Mouse (Mus musculus) layer of hippocampus, postnatal 36 days (tissue): Measurements from ENCODE around the gene Slc41a3. TPM values are rescaled to one million over a fixed set of nuclear protein-coding genes. Genes with fewer than 3 reads are reported as not detected.
"Not testable (repeated sequence)": the region's sequence is repeated elsewhere in the genome, so short reads cannot be mapped to it uniquely, and the experiment has no call there.

Experiments used
- DNase-seq, 2 experiments: peaks; one replicate each; pipeline ENCODE4 v3.0.0; 2022
- total RNA-seq, 2 experiments: library from RNA; stranded (reverse); gene quantifications; 2 replicates each; pipeline ENCODE4 v1.2.3; 2021

Slc41a3 gene
- total RNA-seq, 2 experiments from 2014 or later = 3.3 to 4.1 TPM

DNA sequence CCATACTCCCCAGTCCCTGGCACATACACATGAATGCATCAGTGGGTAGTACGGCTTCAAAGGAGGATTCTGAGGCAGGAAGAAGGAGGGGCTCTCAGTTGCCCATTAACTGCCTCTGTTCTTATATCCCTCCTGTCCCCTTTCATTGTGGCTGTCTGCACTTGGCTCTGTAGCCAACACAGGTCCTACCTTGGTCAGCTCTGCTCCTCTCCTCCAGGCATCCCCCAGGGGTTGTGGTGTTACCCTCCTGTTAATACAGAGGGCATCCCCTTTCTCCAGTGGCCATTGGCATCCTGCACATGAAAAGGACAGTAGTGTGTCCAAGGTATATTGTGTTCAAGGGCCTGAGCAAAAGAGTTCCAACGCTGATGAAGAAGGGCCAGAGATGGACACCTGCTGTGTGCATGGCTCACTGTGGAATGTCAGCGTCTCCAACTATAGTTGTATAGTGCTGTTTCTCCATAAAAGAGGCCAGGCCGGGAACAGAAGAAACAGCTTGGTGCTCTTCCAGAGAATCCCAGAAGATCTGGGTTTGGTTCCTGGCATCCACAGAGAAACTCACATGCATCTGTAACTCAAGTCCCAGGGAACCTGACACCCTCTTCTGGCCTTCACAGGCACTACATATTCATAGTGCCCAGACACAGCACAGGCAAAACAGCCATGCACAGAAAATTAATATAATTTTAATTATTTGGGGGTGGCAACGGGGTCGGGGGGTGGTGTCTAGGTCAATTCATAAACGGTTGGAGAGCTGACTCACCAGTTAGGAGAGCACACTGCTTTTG is 20.9 kb downstream of the Slc41a3 start:
- no peak for DNase-seq

GRCm38 (mm10) chr6:90627556-90627955 is 23.0 kb downstream of the Slc41a3 start:
- DNase-seq = no peak

GRCm38 (mm10) chr6:90629506-90629905 is 25.0 kb downstream of the Slc41a3 start:
- DNase-seq = no peak

DNA sequence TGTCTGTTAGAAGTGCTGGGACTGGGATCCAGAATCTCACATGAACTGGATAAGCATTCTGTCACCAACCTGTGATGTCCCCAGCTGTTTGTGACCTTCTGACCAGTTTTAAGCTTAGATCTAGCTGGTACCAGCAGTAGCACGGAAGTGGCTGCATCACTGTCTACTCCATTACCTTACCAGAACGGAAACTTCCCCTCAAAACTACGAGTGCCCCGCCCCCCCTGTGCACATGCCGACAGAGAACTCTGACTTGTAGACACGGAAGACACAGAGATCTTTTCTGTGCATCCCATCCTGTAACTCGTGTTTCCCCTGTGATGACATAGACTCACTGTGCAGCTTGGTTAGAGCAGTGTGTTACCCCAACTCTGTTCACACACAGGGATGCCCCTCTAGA is 25.9 kb downstream of the Slc41a3 start:
- DNase-seq = no peak

DNA sequence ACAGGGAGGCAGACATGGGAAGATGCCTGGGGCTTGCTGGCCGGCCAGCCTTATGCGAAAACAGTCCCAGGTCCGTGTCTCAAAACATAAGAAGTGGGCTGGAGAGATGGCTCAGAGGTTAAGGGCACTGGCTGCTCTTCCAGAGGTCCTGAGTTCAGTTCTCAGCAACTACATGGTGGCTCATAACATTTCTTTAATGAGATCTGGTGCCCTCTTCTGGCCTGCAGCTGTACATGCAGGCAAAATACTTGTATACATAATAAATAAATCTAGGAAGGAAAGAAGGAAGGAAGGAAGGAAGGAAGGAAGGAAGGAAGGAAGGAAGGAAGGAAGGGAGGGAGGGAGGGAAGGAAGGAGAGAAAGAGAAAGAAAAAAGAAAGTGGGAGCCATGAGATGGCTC is 28.0 kb downstream of the Slc41a3 start:
- DNase-seq = not testable (repeated sequence)

DNA sequence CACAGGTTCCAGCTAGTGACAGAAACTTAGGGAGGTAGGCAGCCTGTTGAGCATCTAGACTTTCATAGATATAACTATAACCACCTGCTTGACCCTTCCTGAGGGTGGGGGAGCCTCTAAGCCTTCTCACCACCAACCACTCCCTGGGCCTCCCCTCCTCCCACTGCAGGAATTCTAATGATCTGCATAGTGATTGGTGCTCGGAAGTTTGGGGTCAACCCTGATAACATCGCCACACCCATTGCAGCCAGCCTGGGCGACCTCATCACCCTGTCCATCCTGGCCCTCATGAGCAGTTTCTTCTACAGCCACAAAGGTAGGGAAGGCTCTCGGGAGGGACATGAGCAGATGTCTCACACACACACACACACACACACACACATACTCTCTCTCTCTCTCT is 30.6 kb downstream of the Slc41a3 start:
- DNase-seq = no peak

- DNase-seq = no peak
These were observed 31.1 kb downstream of the Slc41a3 start for GRCm38 (mm10) chr6:90635611-90636010.

DNA sequence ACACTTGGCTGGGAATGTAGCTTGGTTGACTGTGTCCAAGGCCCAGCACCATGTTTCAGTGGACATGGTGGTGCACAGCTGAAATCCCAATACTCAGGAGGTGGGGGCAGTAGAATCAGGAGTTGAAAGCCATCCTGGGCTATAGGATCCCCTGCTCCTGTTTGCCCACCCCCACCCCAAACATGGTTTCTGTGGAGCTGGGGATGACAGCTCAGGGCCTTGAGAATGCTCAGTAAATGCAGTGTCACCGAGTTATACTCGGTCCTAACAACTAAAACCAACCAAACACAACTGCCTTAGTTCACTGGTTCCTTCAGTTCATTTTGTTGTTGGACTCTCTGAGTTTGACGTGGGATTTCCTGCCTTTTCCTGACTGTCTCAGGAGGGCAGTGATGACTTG is 38.5 kb downstream of the Slc41a3 start:
- no peak for DNase-seq

DNA sequence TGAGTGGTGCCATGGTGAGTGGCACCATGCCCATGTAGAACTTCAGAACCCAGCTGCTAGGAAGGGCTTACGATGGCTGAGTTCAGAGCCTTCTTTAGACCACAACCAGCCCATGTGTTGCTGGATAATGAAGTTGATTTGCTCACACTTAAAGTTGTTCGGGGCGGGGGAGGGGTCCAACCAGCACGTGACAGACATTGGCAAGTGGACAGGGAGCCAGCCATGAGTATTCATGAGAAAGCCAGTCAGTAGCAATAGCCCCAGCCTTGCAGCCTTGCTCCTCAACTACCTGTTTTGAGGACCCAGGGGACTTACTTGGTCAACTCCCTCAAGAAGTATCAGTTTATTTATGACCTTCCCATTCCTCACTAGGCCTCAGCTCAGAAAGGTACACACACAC is 40.4 kb downstream of the Slc41a3 start:
- no peak for DNase-seq

GRCm38 (mm10) chr6:90648391-90648790 is 43.9 kb downstream of the Slc41a3 start:
- DNase-seq = no peak

- no peak for DNase-seq
These were observed 44.8 kb downstream of the Slc41a3 start for GRCm38 (mm10) chr6:90649279-90649678.

GRCm38 (mm10) chr6:90650634-90651033 is 46.1 kb downstream of the Slc41a3 start:
- DNase-seq = no peak

DNA sequence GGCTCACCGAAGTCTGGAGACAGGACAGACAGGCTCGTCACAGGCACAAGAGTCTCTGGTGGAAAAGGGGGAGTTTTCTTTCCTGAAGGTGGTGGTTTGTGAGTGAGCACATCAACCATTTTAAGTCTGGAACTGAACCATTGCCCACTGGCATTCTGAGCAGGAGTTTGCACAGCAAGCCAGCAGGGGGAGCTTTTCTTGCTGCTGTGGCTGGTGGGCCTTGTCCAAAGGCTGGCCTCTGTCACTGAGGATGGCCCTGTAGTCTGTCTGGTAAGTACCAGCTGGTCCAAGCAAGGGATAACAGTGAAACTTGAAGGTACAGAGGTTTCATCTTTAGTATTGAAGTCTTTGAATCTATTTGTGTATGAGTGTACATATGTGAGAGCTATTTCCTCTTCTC is 49.2 kb downstream of the Slc41a3 start:
- no peak for DNase-seq

GRCm38 (mm10) chr6:90656344-90656850 is 51.9 kb downstream of the Slc41a3 start:
- not testable (repeated sequence) for DNase-seq

- no peak for DNase-seq
These were observed 55.4 kb downstream of the Slc41a3 start for GRCm38 (mm10) chr6:90659913-90660312.

GRCm38 (mm10) chr6:90660398-90661028 is 56.0 kb downstream of the Slc41a3 start:
- DNase-seq = no peak

- DNase-seq = no peak
These were observed 56.5 kb downstream of the Slc41a3 start for GRCm38 (mm10) chr6:90661029-90661399.

DNA sequence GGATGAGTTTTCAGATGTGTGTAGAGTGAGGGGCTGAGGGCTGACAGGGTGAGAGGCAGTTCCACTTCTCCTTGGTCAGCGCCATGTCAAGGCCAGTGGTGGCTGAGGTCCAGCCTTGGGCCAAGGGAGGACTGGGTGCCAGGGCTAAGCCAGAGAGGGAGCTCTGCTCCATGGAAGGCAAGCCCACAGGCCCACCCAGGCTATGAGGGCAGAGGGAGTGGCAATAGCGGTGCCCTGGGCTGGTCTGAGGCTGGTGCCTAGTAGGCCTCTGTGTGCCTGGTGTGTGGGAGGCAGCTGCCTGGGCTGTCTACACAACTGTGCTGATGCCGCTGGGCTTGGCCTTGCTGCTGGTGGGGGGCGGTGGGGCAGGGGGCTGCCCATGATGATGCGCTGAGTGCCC is 57.6 kb downstream of the Slc41a3 start:
- DNase-seq = no peak

- no peak for DNase-seq
These were observed 59.2 kb downstream of the Slc41a3 start for GRCm38 (mm10) chr6:90663736-90664135.

DNA sequence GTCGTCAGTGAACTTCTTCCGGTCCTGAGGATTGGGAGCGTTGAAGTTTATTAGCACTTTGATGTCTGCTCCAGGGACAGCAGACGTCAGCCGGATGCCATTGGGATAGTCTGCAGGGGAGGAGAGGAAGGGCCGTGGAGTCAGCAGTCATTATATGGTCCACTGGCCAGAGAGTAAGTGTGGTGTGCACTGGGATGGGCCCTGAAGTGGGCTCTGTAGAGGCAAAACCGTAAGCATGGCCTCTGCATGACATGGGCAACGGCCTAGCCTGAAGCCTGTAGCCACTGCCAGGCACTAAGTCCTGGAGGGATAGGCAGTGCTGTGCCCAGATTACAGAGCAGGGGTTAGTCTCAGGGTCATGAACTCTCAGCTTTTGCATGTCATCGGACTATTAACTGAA is 64.2 kb downstream of the Slc41a3 start:
- no peak for DNase-seq

GRCm38 (mm10) chr6:90678759-90679158 is 74.2 kb downstream of the Slc41a3 start:
- DNase-seq = no peak

- DNase-seq = no peak
These were observed 75.9 kb downstream of the Slc41a3 start for GRCm38 (mm10) chr6:90680401-90680800.

GRCm38 (mm10) chr6:90683831-90684532 is 79.5 kb downstream of the Slc41a3 start:
- DNase-seq = no peak
